Mouse (Mus musculus): ENCODE results near the gene Aplp1. TPM values are rescaled to one million over a fixed set of nuclear protein-coding genes. Genes with fewer than 3 reads are reported as not detected.

The Aplp1 gene
- polyA plus RNA-seq, 2 experiments: 2.9 to 3.5 TPM

GRCm38 (mm10) chr7:30393631-30394030, 51.7 kb downstream of the Aplp1 start:
- Histone ChIP-seq H3K27ac (no peak overlapping the region), H3K4me3 (ENCODE audit: insufficient read depth in 1 of 2, low read depth in 2 of 2, low read length in 2 of 2) (no peak overlapping the region), H3K9me3 (ENCODE audit: control insufficient read depth, low read length) (no peaks in the 10 kb centered on the region), H3K4me2 (ENCODE audit: low read depth) (no peak overlapping the region), H3K9ac (replicated peaks) (no peak overlapping the region), H3K4me1 (replicated peaks; ENCODE audit: control insufficient read depth in 2 of 2, insufficient read depth in 2 of 2, low read length in 1 of 2) (peaks cover 0 to 10% of the 10 kb centered on the region in 2 experiments; a peak in 2 of 4 replicates), H3K36me3 (replicated peaks; ENCODE audit: control insufficient read depth, insufficient read depth, low read depth) (no peaks in the 10 kb centered on the region), H3K27me3 (ENCODE audit: control insufficient read depth, insufficient read depth, low read length) (no peaks in the 10 kb centered on the region)
- DNase-seq (ENCODE audit: low read depth in 3 of 3, low spot score in 3 of 3): no peak
- WGBS (ENCODE audit: insufficient replicate concordance): 55% methylated on average over 4 of the region's 4 CpGs
- TF ChIP-seq CTCF (IDR thresholded peaks at IDR 0.05; ENCODE audit: low read depth) (no peak), EP300 (IDR thresholded peaks at IDR 0.05; ENCODE audit: low read depth) (no peak)
- no peak for ATAC-seq (ENCODE audit: insufficient read depth)

- TF ChIP-seq CTCF (IDR thresholded peaks at IDR 0.05; ENCODE audit: low read depth) (no peak), EP300 (IDR thresholded peaks at IDR 0.05; ENCODE audit: low read depth) (no peak)
- ATAC-seq (ENCODE audit: insufficient read depth) (no peak), DNase-seq (ENCODE audit: low read depth in 3 of 3, low spot score in 3 of 3) (no peak)
- Histone ChIP-seq H3K9ac (replicated peaks) (no peak overlapping the region), H3K4me3 (ENCODE audit: insufficient read depth in 1 of 2, low read depth in 2 of 2, low read length in 2 of 2) (no peak overlapping the region), H3K27me3 (ENCODE audit: control insufficient read depth, insufficient read depth, low read length) (no peaks in the 10 kb centered on the region), H3K4me1 (replicated peaks; ENCODE audit: control insufficient read depth in 2 of 2, insufficient read depth in 2 of 2, low read length in 1 of 2) (peaks cover 0 to 10% of the 10 kb centered on the region in 2 experiments; a peak in 2 of 4 replicates), H3K36me3 (replicated peaks; ENCODE audit: control insufficient read depth, insufficient read depth, low read depth) (no peaks in the 10 kb centered on the region), H3K4me2 (ENCODE audit: low read depth) (no peak overlapping the region), H3K9me3 (ENCODE audit: control insufficient read depth, low read length) (no peaks in the 10 kb centered on the region), H3K27ac (no peak overlapping the region)
- WGBS (ENCODE audit: insufficient replicate concordance): 44% methylated on average over 4 of the region's 4 CpGs
Observed at GRCm38 (mm10) chr7:30392746-30393520, 52.4 kb downstream of the Aplp1 start.

Other genes starting within 250 kb of the Aplp1 start
Only the 30 nearest of the 34 such genes appear.
- 13.1 and 24.4 TPM in 2 replicates for gene Tbcb, start 213.3 kb downstream of the Aplp1 start, polyA plus RNA-seq (2012; rRNA removed)
- gene Tbcb, start 213.3 kb downstream of the Aplp1 start, polyA plus RNA-seq (2014; fragmentation: Nextera tagmentation; extraction: Ambion mirVana): 44.8 and 47.1 TPM in 2 replicates
- not detected in 2 replicates for gene Ovol3, start 209.8 kb downstream of the Aplp1 start, polyA plus RNA-seq (2012; rRNA removed)
- not detected in 2 replicates for gene Ovol3, start 209.8 kb downstream of the Aplp1 start, polyA plus RNA-seq (2014; fragmentation: Nextera tagmentation; extraction: Ambion mirVana)
- gene Thap8, start 165.4 kb downstream of the Aplp1 start, polyA plus RNA-seq (2012; rRNA removed): 0.03 TPM in 1 of 2 replicates, not detected in the other
- gene Thap8, start 165.4 kb downstream of the Aplp1 start, polyA plus RNA-seq (2014; fragmentation: Nextera tagmentation; extraction: Ambion mirVana): not detected in 2 replicates
- gene Wdr62, start 165.1 kb downstream of the Aplp1 start, polyA plus RNA-seq (2012; rRNA removed): 12.4 and 14.0 TPM in 2 replicates
- 7.5 and 8.8 TPM in 2 replicates for gene Wdr62, start 165.1 kb downstream of the Aplp1 start, polyA plus RNA-seq (2014; fragmentation: Nextera tagmentation; extraction: Ambion mirVana)
- 1.0 and 2.1 TPM in 2 replicates for gene Clip3, start 153.8 kb downstream of the Aplp1 start, polyA plus RNA-seq (2012; rRNA removed)
- 0.71 and 0.86 TPM in 2 replicates for gene Clip3, start 153.8 kb downstream of the Aplp1 start, polyA plus RNA-seq (2014; fragmentation: Nextera tagmentation; extraction: Ambion mirVana)
- gene Alkbh6, start 136.8 kb downstream of the Aplp1 start, polyA plus RNA-seq (2012; rRNA removed): 13.8 and 18.6 TPM in 2 replicates
- gene Alkbh6, start 136.8 kb downstream of the Aplp1 start, polyA plus RNA-seq (2014; fragmentation: Nextera tagmentation; extraction: Ambion mirVana): 16.0 and 19.5 TPM in 2 replicates
- 11.1 and 12.0 TPM in 2 replicates for gene Syne4, start 130.7 kb downstream of the Aplp1 start, polyA plus RNA-seq (2012; rRNA removed)
- 7.0 and 7.6 TPM in 2 replicates for gene Syne4, start 130.7 kb downstream of the Aplp1 start, polyA plus RNA-seq (2014; fragmentation: Nextera tagmentation; extraction: Ambion mirVana)
- gene E130208F15Rik, start 123.8 kb downstream of the Aplp1 start, polyA plus RNA-seq (2012; rRNA removed): 0.11 and 0.19 TPM in 2 replicates
- not detected in 2 replicates for gene E130208F15Rik, start 123.8 kb downstream of the Aplp1 start, polyA plus RNA-seq (2014; fragmentation: Nextera tagmentation; extraction: Ambion mirVana)
- gene Sdhaf1, start 121.6 kb downstream of the Aplp1 start, polyA plus RNA-seq (2012; rRNA removed): 3.8 and 5.1 TPM in 2 replicates
- gene Sdhaf1, start 121.6 kb downstream of the Aplp1 start, polyA plus RNA-seq (2014; fragmentation: Nextera tagmentation; extraction: Ambion mirVana): 6.7 and 7.0 TPM in 2 replicates
- 1.4 and 1.7 TPM in 2 replicates for gene Lrfn3, start 82.8 kb downstream of the Aplp1 start, polyA plus RNA-seq (2012; rRNA removed)
- 0.79 and 1.2 TPM in 2 replicates for gene Lrfn3, start 82.8 kb downstream of the Aplp1 start, polyA plus RNA-seq (2014; fragmentation: Nextera tagmentation; extraction: Ambion mirVana)
- gene Tyrobp, start 31.8 kb downstream of the Aplp1 start, polyA plus RNA-seq (2012; rRNA removed): 78.3 and 95.0 TPM in 2 replicates
- gene Tyrobp, start 31.8 kb downstream of the Aplp1 start, polyA plus RNA-seq (2014; fragmentation: Nextera tagmentation; extraction: Ambion mirVana): 105 and 113 TPM in 2 replicates
- gene Hcst, start 25.7 kb downstream of the Aplp1 start, polyA plus RNA-seq (2012; rRNA removed): 3.3 and 4.7 TPM in 2 replicates
- gene Hcst, start 25.7 kb downstream of the Aplp1 start, polyA plus RNA-seq (2014; fragmentation: Nextera tagmentation; extraction: Ambion mirVana): 4.5 and 4.9 TPM in 2 replicates
- 0.92 and 1.2 TPM in 2 replicates for gene Nfkbid, start 23.8 kb downstream of the Aplp1 start, polyA plus RNA-seq (2012; rRNA removed)
- gene Nfkbid, start 23.8 kb downstream of the Aplp1 start, polyA plus RNA-seq (2014; fragmentation: Nextera tagmentation; extraction: Ambion mirVana): 0.69 and 1.1 TPM in 2 replicates
- gene Kirrel2, start 12.2 kb upstream of the Aplp1 start, polyA plus RNA-seq (2012; rRNA removed): 0.10 and 0.30 TPM in 2 replicates
- gene Kirrel2, start 12.2 kb upstream of the Aplp1 start, polyA plus RNA-seq (2014; fragmentation: Nextera tagmentation; extraction: Ambion mirVana): 0.18 TPM in 1 of 2 replicates, not detected in the other
- 0.03 TPM in 2 replicates for gene Nphs1, start 12.8 kb upstream of the Aplp1 start, polyA plus RNA-seq (2012; rRNA removed)
- 0.08 and 0.19 TPM in 2 replicates for gene Nphs1, start 12.8 kb upstream of the Aplp1 start, polyA plus RNA-seq (2014; fragmentation: Nextera tagmentation; extraction: Ambion mirVana)
- 47.9 and 52.1 TPM in 2 replicates for gene Prodh2, start 48.1 kb upstream of the Aplp1 start, polyA plus RNA-seq (2012; rRNA removed)
- gene Prodh2, start 48.1 kb upstream of the Aplp1 start, polyA plus RNA-seq (2014; fragmentation: Nextera tagmentation; extraction: Ambion mirVana): 33.8 and 41.4 TPM in 2 replicates
- gene Arhgap33, start 89.5 kb upstream of the Aplp1 start, polyA plus RNA-seq (2012; rRNA removed): 7.1 and 7.9 TPM in 2 replicates
- 1.3 and 2.0 TPM in 2 replicates for gene Arhgap33, start 89.5 kb upstream of the Aplp1 start, polyA plus RNA-seq (2014; fragmentation: Nextera tagmentation; extraction: Ambion mirVana)
- 4.2 and 5.5 TPM in 2 replicates for gene Hspb6, start 106.6 kb upstream of the Aplp1 start, polyA plus RNA-seq (2012; rRNA removed)
- gene Hspb6, start 106.6 kb upstream of the Aplp1 start, polyA plus RNA-seq (2014; fragmentation: Nextera tagmentation; extraction: Ambion mirVana): 3.0 and 3.6 TPM in 2 replicates
- 6.5 and 6.8 TPM in 2 replicates for gene Proser3, start 106.8 kb upstream of the Aplp1 start, polyA plus RNA-seq (2012; rRNA removed)
- 1.3 and 2.8 TPM in 2 replicates for gene Proser3, start 106.8 kb upstream of the Aplp1 start, polyA plus RNA-seq (2014; fragmentation: Nextera tagmentation; extraction: Ambion mirVana)
- gene Lin37, start 114.3 kb upstream of the Aplp1 start, polyA plus RNA-seq (2012; rRNA removed): 15.3 and 17.6 TPM in 2 replicates
- gene Lin37, start 114.3 kb upstream of the Aplp1 start, polyA plus RNA-seq (2014; fragmentation: Nextera tagmentation; extraction: Ambion mirVana): 21.2 and 22.0 TPM in 2 replicates
- gene U2af1l4, start 117.8 kb upstream of the Aplp1 start, polyA plus RNA-seq (2012; rRNA removed): 19.5 and 28.1 TPM in 2 replicates
- gene U2af1l4, start 117.8 kb upstream of the Aplp1 start, polyA plus RNA-seq (2014; fragmentation: Nextera tagmentation; extraction: Ambion mirVana): 40.7 and 44.0 TPM in 2 replicates
- gene Gm49396, start 117.8 kb upstream of the Aplp1 start, polyA plus RNA-seq (2012; rRNA removed): 1.2 and 1.4 TPM in 2 replicates
- 0.71 and 0.99 TPM in 2 replicates for gene Gm49396, start 117.8 kb upstream of the Aplp1 start, polyA plus RNA-seq (2014; fragmentation: Nextera tagmentation; extraction: Ambion mirVana)
- gene Psenen, start 118.1 kb upstream of the Aplp1 start, polyA plus RNA-seq (2012; rRNA removed): 55.8 and 63.5 TPM in 2 replicates
- gene Psenen, start 118.1 kb upstream of the Aplp1 start, polyA plus RNA-seq (2014; fragmentation: Nextera tagmentation; extraction: Ambion mirVana): 59.1 and 64.6 TPM in 2 replicates
- 1.5 and 1.8 TPM in 2 replicates for gene Igflr1, start 119.9 kb upstream of the Aplp1 start, polyA plus RNA-seq (2012; rRNA removed)
- 0.53 and 1.2 TPM in 2 replicates for gene Igflr1, start 119.9 kb upstream of the Aplp1 start, polyA plus RNA-seq (2014; fragmentation: Nextera tagmentation; extraction: Ambion mirVana)
- 10.4 and 12.7 TPM in 2 replicates for gene Kmt2b, start 143.2 kb upstream of the Aplp1 start, polyA plus RNA-seq (2012; rRNA removed)
- gene Kmt2b, start 143.2 kb upstream of the Aplp1 start, polyA plus RNA-seq (2014; fragmentation: Nextera tagmentation; extraction: Ambion mirVana): 3.4 and 4.2 TPM in 2 replicates
- 0.04 and 0.06 TPM in 2 replicates for gene Zbtb32, start 153.4 kb upstream of the Aplp1 start, polyA plus RNA-seq (2012; rRNA removed)
- 0.20 TPM in 1 of 2 replicates, not detected in the other for gene Zbtb32, start 153.4 kb upstream of the Aplp1 start, polyA plus RNA-seq (2014; fragmentation: Nextera tagmentation; extraction: Ambion mirVana)
- 0.29 and 0.67 TPM in 2 replicates for gene Upk1a, start 167.3 kb upstream of the Aplp1 start, polyA plus RNA-seq (2012; rRNA removed)
- gene Upk1a, start 167.3 kb upstream of the Aplp1 start, polyA plus RNA-seq (2014; fragmentation: Nextera tagmentation; extraction: Ambion mirVana): not detected in 2 replicates
- 300 and 459 TPM in 2 replicates for gene Cox6b1, start 180.6 kb upstream of the Aplp1 start, polyA plus RNA-seq (2012; rRNA removed)
- gene Cox6b1, start 180.6 kb upstream of the Aplp1 start, polyA plus RNA-seq (2014; fragmentation: Nextera tagmentation; extraction: Ambion mirVana): 647 and 655 TPM in 2 replicates
- gene Etv2, start 190.3 kb upstream of the Aplp1 start, polyA plus RNA-seq (2012; rRNA removed): not detected in 2 replicates
- gene Etv2, start 190.3 kb upstream of the Aplp1 start, polyA plus RNA-seq (2014; fragmentation: Nextera tagmentation; extraction: Ambion mirVana): not detected in 2 replicates
- 22.9 and 25.2 TPM in 2 replicates for gene Rbm42, start 204.8 kb upstream of the Aplp1 start, polyA plus RNA-seq (2012; rRNA removed)
- gene Rbm42, start 204.8 kb upstream of the Aplp1 start, polyA plus RNA-seq (2014; fragmentation: Nextera tagmentation; extraction: Ambion mirVana): 34.5 and 40.4 TPM in 2 replicates